Mouse (Mus musculus) spleen, adult 2 months (tissue): ENCODE results near the gene Kctd15. TPM values are rescaled to one million over a fixed set of nuclear protein-coding genes. Genes with fewer than 3 reads are reported as not detected.

Experiments used
- DNase-seq, 2 experiments: peaks; one replicate each; pipeline versions ENCODE4 v3.0.0 to v3.0.0-alpha.2; 2012 to 2021; ENCODE audit warnings: low spot score in 2 of 2, low read depth in 1 of 2
- H3K27ac ChIP-seq: fragments of 200-500 bp; 2 replicates; pipeline ENCODE4 v1.5.1; 2012; ENCODE audit warnings: low read length, inconsistent platforms; ENCODE audit not compliant: insufficient read depth
- H3K27me3 ChIP-seq: fragments of 200-500 bp; 2 replicates; pipeline ENCODE4 v1.6.1; 2012; ENCODE audit warnings: mild to moderate bottlenecking, moderate library complexity, low read length, inconsistent platforms; ENCODE audit not compliant: control insufficient read depth, insufficient read depth
- H3K36me3 ChIP-seq: fragments of 200-500 bp; 2 replicates; pipeline ENCODE4 v1.6.1; 2012; ENCODE audit warnings: mild to moderate bottlenecking, low read length, inconsistent platforms; ENCODE audit not compliant: control insufficient read depth, insufficient read depth
- H3K4me1 ChIP-seq: fragments of 200-500 bp; 2 replicates; pipeline ENCODE4 v1.6.1; 2011; ENCODE audit warnings: inconsistent platforms; ENCODE audit not compliant: control insufficient read depth, insufficient read depth, insufficient read length
- H3K4me3 ChIP-seq: fragments of 200-500 bp; 2 replicates; pipeline ENCODE4 v1.5.1; 2011; ENCODE audit warnings: mild to moderate bottlenecking, inconsistent platforms; ENCODE audit not compliant: insufficient read depth, insufficient read length; ENCODE audit errors: extremely low read depth
- CTCF ChIP-seq: fragments of 200-500 bp; IDR thresholded peaks from 2 replicates; pipeline ENCODE4 v1.5.1; 2011; ENCODE audit warnings: mild to moderate bottlenecking, inconsistent platforms; ENCODE audit not compliant: insufficient read depth, insufficient read length, insufficient replicate concordance; ENCODE audit errors: extremely low read depth
- POLR2A ChIP-seq: fragments of 200-500 bp; IDR thresholded peaks from 2 replicates; pipeline ENCODE4 v1.6.1; 2011; ENCODE audit warnings: low read depth, low read length, inconsistent platforms
- WGBS: fragments of 180-500 bp; shearing (Covaris S2); methylation state at CpG from one replicate; pipeline ENCODE4 v1.1.7; 2018; 5-methylcytosine and 5-hydroxymethylcytosine counted together
- polyA plus RNA-seq: library from polyadenylated mRNA; depleted of rRNA; stranded (reverse); fragments of >200 nt; gene quantifications from 2 replicates; pipeline ENCODE4 v1.2.3, GENCODE M21; 2012; rRNA removed

The Kctd15 gene
- 7.4 and 8.8 TPM in 2 replicates for polyA plus RNA-seq

DNA sequence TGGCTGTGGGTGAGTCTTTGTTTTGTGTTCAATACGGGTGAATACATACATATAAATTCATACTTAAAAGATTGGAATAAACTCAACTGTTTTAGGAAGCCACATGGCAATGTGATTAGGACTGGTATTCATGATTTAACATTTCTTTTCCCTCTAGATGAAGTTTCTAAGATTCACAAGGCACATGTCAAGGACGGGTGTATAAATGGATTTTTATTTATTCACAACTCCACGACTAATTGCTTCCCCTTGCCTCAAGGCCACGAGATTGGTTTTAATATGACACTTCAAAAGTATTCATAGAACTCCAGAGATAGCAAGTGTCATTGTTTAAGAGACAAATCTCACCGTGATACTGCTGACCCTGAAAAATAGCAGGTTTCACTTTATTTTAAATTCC is at the start of gene Kctd15:
Gene Kctd15, minus strand, starts transcription at position 101 of the 400 bp plus-strand sequence.
- no peak for DNase-seq
- TF ChIP-seq CTCF = no peak
- no peak for TF ChIP-seq POLR2A
- Histone ChIP-seq H3K36me3 (no peaks in the 10 kb centered on the region), H3K4me1 (peaks cover 4% of the 10 kb centered on the region; the same call in 1 of the 2 replicates), H3K27ac (no peak within 1 kb of the TSS), H3K4me3 (no peak within 1 kb of the TSS; the same call in 1 of the 2 replicates), H3K27me3 (peaks cover 22% of the 10 kb centered on the region)
- WGBS = 75% methylated on average over 5 of the region's 5 CpGs

DNA sequence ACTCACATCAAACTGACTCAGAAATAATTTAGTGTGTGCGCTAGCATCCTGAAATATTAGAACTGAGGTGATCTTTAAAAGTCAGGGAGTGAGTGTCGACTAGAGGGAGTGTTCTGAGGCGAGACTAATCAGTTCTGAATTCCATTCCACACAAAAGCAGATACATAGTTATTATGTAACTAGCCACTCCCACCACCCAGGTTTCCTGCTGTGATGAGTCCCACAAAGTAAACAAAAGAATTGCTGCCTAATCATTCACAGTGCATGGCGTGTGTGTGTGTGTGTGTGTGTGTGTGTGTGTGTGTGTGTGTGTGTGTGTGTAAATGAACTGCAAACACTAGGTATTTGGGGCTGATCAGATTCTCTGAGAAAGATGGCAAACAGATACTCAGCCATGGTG is 47.9 kb upstream of the Kctd15 start:
- 75% methylated on average over 4 of the region's 4 CpGs for WGBS

DNA sequence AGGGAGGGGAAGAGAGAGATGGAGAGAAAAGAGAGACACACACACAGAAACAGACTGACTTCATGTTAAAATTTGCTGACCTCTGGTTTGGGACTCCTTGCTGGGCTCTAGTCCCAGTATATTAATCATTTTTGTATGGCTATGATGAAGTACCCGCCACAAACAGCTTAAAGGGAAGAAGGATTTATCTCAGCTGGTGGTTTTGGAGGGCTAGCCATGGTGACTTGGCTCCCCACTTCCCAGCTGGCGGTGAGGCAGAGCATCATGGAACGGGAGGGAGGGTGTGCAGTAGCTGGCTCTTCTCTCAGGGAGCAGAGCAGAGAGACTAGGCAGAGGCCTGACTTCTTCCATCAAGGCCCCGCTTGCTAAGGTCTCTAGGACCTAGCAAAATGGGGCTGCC is 46.9 kb upstream of the Kctd15 start:
- Histone ChIP-seq H3K27ac (no peak overlapping the region), H3K4me3 (no peak overlapping the region), H3K4me1 (no peaks in the 10 kb centered on the region), H3K27me3 (no peaks in the 10 kb centered on the region), H3K36me3 (no peaks in the 10 kb centered on the region)
- TF ChIP-seq CTCF (no peak), POLR2A (no peak)
- no peak for DNase-seq
- 60% methylated on average over 4 of the region's 4 CpGs for WGBS

More for the DNA sequence above, 47.9 kb upstream of the Kctd15 start:
- no peaks in the 10 kb centered on the region for H3K27me3 ChIP-seq
- no peaks in the 10 kb centered on the region for H3K36me3 ChIP-seq
- H3K4me1 ChIP-seq = no peaks in the 10 kb centered on the region
- no peak overlapping the region for H3K27ac ChIP-seq
- DNase-seq = no peak
- no peak overlapping the region for H3K4me3 ChIP-seq
- no peak for TF ChIP-seq POLR2A
- TF ChIP-seq CTCF = no peak

DNA sequence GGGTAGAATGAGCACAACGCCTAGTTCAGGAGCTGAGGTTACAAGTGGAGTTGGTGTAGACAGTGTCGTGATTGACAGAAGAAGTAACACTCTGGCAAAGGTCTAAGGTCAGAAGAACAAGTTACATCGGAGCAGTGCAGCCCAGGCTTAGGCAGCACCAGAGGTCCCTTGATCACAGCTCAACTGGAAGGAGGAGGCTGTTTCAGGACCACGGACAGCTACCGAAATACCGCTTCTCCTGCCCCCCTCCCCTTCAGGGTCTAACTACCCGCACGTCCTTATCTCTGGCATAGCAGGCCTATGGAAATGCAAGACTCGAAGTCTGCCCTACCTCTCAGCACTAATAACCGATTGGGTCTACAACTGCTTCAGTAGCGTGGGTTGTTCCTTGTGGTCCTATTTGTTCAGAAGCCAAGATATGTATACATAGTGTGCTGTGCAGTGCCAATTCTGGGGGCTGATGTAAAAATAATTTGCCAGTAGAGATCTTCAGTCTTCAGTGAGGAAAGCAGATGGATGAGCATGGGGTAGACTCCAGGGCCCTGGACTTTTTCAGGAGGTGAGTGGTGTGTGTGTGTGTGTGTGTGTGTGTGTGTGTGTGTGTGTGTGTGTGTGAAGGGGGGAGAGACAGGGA is 46.3 kb upstream of the Kctd15 start:
- no peak for TF ChIP-seq CTCF
- TF ChIP-seq POLR2A = no peak
- Histone ChIP-seq H3K27ac (no peak overlapping the region), H3K4me3 (no peak overlapping the region), H3K27me3 (no peaks in the 10 kb centered on the region), H3K36me3 (no peaks in the 10 kb centered on the region), H3K4me1 (no peaks in the 10 kb centered on the region)
- DNase-seq = no peak
- 21% methylated on average over 11 of the region's 11 CpGs for WGBS

DNA sequence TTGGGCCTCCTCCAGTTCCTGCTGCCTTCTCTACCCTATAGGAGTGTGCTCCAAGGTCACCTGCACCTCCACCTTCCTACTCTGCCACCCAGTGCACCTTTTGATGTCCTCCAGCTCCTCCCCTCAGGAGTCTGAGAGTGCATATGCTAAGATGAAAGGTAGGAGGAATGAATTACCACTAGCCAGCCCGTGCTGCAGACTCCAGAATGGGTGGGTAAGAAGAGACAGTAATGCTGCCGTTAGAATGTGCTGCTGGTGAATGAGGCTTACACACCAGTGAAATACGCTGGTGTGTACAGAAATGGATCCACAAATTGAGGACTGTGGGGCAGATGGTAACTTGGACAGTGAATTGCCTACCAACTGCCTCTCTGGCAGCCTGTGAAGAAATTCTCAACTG is 43.4 kb upstream of the Kctd15 start:
- no peak for DNase-seq
- Histone ChIP-seq H3K4me3 (no peak overlapping the region), H3K27ac (no peak overlapping the region), H3K36me3 (no peaks in the 10 kb centered on the region), H3K27me3 (no peaks in the 10 kb centered on the region), H3K4me1 (no peaks in the 10 kb centered on the region)
- TF ChIP-seq POLR2A (no peak), CTCF (no peak)
- WGBS = 71% methylated on average over 3 of the region's 3 CpGs

DNA sequence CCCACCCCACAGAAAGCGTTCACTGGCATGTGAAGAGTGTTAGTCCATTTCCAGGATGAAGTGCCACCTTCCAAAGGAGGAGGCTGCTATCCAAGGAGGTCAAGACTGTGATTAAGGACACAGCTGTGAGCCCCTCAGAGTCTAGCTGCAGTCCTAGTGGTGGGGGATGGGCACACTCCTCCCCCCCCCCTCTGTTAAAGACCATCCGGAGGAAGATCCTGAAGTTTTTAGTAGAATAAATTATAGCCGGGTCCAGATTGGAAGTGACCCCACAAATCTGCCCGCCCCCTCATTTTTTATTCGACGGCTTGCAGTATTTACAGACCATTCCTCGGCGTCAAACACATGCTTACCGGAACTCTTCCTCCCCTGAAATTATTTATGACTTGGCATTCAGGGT is 41.7 kb upstream of the Kctd15 start:
- no peaks in the 10 kb centered on the region for H3K36me3 ChIP-seq
- no peak for DNase-seq
- no peak overlapping the region for H3K4me3 ChIP-seq
- H3K27me3 ChIP-seq = no peaks in the 10 kb centered on the region
- H3K4me1 ChIP-seq = no peaks in the 10 kb centered on the region
- TF ChIP-seq POLR2A (no peak), CTCF (no peak)
- WGBS = 86% methylated on average over 9 of the region's 9 CpGs
- H3K27ac ChIP-seq = no peak overlapping the region

DNA sequence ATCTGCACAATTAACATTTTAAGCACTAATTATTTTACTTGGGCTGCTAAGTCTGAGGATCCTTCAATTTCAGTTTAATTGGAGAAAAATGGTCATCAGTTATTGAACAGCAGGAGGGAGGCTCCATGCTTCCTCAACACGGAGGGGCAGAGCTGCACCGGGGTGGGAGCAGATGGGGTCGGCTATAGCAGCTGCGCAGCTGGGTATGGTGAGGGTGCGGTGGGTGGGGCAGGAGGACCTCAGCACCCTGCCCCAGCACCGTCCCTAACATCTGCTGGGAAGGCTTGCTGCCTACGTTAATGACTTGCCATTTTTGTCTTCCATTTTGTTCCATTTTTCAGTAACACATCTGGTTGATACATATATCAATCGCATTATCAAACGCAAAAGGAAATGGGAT is 39.6 kb upstream of the Kctd15 start:
- Histone ChIP-seq H3K27me3 (no peaks in the 10 kb centered on the region), H3K4me3 (no peak overlapping the region), H3K4me1 (no peaks in the 10 kb centered on the region), H3K27ac (no peak overlapping the region), H3K36me3 (no peaks in the 10 kb centered on the region)
- TF ChIP-seq POLR2A (no peak), CTCF (no peak)
- WGBS = 73% methylated on average over 9 of the region's 9 CpGs
- DNase-seq = no peak
